Mouse (Mus musculus) heart, postnatal 4 days (tissue): Measurements from ENCODE around the gene Cep85l. TPM values are rescaled to one million over a fixed set of nuclear protein-coding genes. Genes with fewer than 3 reads are reported as not detected.

Experiments used
- total RNA-seq, 2 experiments: library from RNA; stranded (reverse); gene quantifications; 2 replicates each; pipeline ENCODE4 v1.2.3; 2021

The Cep85l gene
- total RNA-seq, 2 experiments from 2014 or later, result 21.1 to 21.5 TPM

Other genes with a start within 250 kb of the Cep85l start
- gene Pln, start 42.3 kb downstream of the Cep85l start, total RNA-seq, result 1,000 to 10,000 TPM; 3,107 to 3,542 TPM
- 10 to 100 TPM; 41.0 to 41.5 TPM for gene Asf1a, start 216.8 kb upstream of the Cep85l start, total RNA-seq